Mouse (Mus musculus) CH12.LX (cell line): Measurements from ENCODE around the gene Tmem92. TPM values are rescaled to one million over a fixed set of nuclear protein-coding genes. Genes with fewer than 3 reads are reported as not detected.

Experiments
- DNase-seq: peaks from one replicate; pipeline ENCODE4 v3.0.0-alpha.2; 2013; ENCODE audit errors: extremely low read depth
- H3K27ac ChIP-seq: 2 replicates; pipeline ENCODE4 v1.5.1; 2012; ENCODE audit warnings: low read depth, mild to moderate bottlenecking, control low read depth, moderate library complexity; ENCODE audit not compliant: insufficient read depth
- H3K27me3 ChIP-seq: replicated peaks from 2 replicates; pipeline ENCODE3; 2012; ENCODE audit warnings: inconsistent platforms
- H3K36me3 ChIP-seq, 2 experiments: replicated peaks in 1 of 2; 2 replicates each; pipeline versions ENCODE3 to v1.6.1; 2012; ENCODE audit warnings: inconsistent platforms in 1 of 2, low read length in 1 of 2, mild to moderate bottlenecking in 1 of 2, mixed read lengths in 1 of 2, moderate library complexity in 1 of 2; ENCODE audit not compliant: control insufficient read depth in 1 of 2, insufficient read depth in 1 of 2
- H3K4me1 ChIP-seq, 2 experiments: 2 replicates each; pipeline ENCODE4 v1.6.1; 2012; ENCODE audit warnings: inconsistent platforms in 1 of 2, moderate library complexity in 1 of 2; ENCODE audit not compliant: insufficient read depth in 2 of 2, control insufficient read depth in 1 of 2
- H3K4me2 ChIP-seq: 2 replicates; pipeline ENCODE4 v1.6.1; 2012; ENCODE audit warnings: low read depth, mild to moderate bottlenecking, control low read depth; ENCODE audit not compliant: poor library complexity, insufficient read depth, severe bottlenecking
- H3K4me3 ChIP-seq, 3 experiments: fragments of 150-350 bp in 1 of 3; sonication (generic) in 1 of 3; replicated peaks in 1 of 3; 2 replicates each; pipeline versions ENCODE3 to v1.5.1; 2011 to 2012; ENCODE audit warnings: low read depth in 2 of 3, low read length in 2 of 3, mild to moderate bottlenecking in 2 of 3, moderate library complexity in 2 of 3, control low read depth in 1 of 3, improper control_type of control experiment in 1 of 3, inconsistent platforms in 1 of 3, mixed read lengths in 1 of 3; ENCODE audit not compliant: poor library complexity in 1 of 3
- H3K79me2 ChIP-seq: replicated peaks from 2 replicates; pipeline ENCODE4 v1.6.1; 2012; ENCODE audit warnings: mild to moderate bottlenecking, moderate library complexity; ENCODE audit not compliant: control insufficient read depth, poor library complexity, insufficient read depth, severe bottlenecking; ENCODE audit errors: extremely low read depth
- H3K9ac ChIP-seq: 2 replicates; pipeline ENCODE4 v1.6.1; 2012; ENCODE audit warnings: low read depth, mild to moderate bottlenecking, control low read depth, moderate library complexity; ENCODE audit not compliant: insufficient read depth
- H3K9me3 ChIP-seq: replicated peaks from 2 replicates; pipeline ENCODE3; 2012; ENCODE audit warnings: low read length, inconsistent platforms, mixed read lengths
- BHLHE40 ChIP-seq: IDR thresholded peaks from 2 replicates; pipeline ENCODE4 v1.6.1; 2011; ENCODE audit warnings: mild to moderate bottlenecking, low read depth, low read length, improper control_type of control experiment
- CHD1 ChIP-seq: IDR thresholded peaks from 2 replicates; pipeline ENCODE4 v1.6.1; 2012; ENCODE audit warnings: low read depth, low read length, improper control_type of control experiment, inconsistent platforms
- CHD2 ChIP-seq: IDR thresholded peaks from 2 replicates; pipeline ENCODE4 v1.6.1; 2011; ENCODE audit warnings: low read length, improper control_type of control experiment
- CTCF ChIP-seq, 2 experiments: IDR thresholded peaks in 1 of 2; conservative IDR thresholded peaks in 1 of 2; 2 replicates each; pipeline ENCODE4 v1.5.1; 2011 to 2012; ENCODE audit warnings: low read depth in 2 of 2, low read length in 2 of 2, improper control_type of control experiment in 1 of 2, inconsistent platforms in 1 of 2, mild to moderate bottlenecking in 1 of 2, moderate library complexity in 1 of 2
- E2F4 ChIP-seq: IDR thresholded peaks from 2 replicates; pipeline ENCODE4 v1.6.1; 2011; ENCODE audit warnings: low read depth, low read length, improper control_type of control experiment; ENCODE audit not compliant: insufficient replicate concordance
- EP300 ChIP-seq: IDR thresholded peaks from 2 replicates; pipeline ENCODE4 v1.6.1; 2011; ENCODE audit warnings: low read length, improper control_type of control experiment
- ETS1 ChIP-seq: conservative IDR thresholded peaks from 2 replicates; pipeline ENCODE4 v1.6.1; 2012; ENCODE audit warnings: low read depth, mild to moderate bottlenecking, inconsistent platforms, low read length, improper control_type of control experiment, moderate library complexity
- GABPA ChIP-seq: IDR thresholded peaks from 2 replicates; pipeline ENCODE4 v1.6.1; 2012; ENCODE audit warnings: low read depth, low read length, improper control_type of control experiment, inconsistent platforms; ENCODE audit not compliant: insufficient replicate concordance
- JUND ChIP-seq: conservative IDR thresholded peaks from 2 replicates; pipeline ENCODE4 v1.6.1; 2011; ENCODE audit warnings: low read depth, low read length, improper control_type of control experiment
- KAT2A ChIP-seq: IDR thresholded peaks from 2 replicates; pipeline ENCODE4 v1.6.1; 2012; ENCODE audit warnings: low read length, improper control_type of control experiment, inconsistent platforms; ENCODE audit not compliant: insufficient replicate concordance
- MAFK ChIP-seq: IDR thresholded peaks from 2 replicates; pipeline ENCODE4 v1.6.1; 2011; ENCODE audit warnings: low read length, improper control_type of control experiment; ENCODE audit not compliant: insufficient replicate concordance
- MAZ ChIP-seq: IDR thresholded peaks from 2 replicates; pipeline ENCODE4 v1.6.1; 2012; ENCODE audit warnings: low read depth, mild to moderate bottlenecking, inconsistent platforms, low read length, improper control_type of control experiment, moderate library complexity
- MXI1 ChIP-seq: IDR thresholded peaks from 2 replicates; pipeline ENCODE4 v1.6.1; 2011; ENCODE audit warnings: mild to moderate bottlenecking, low read depth, low read length, improper control_type of control experiment
- MYC ChIP-seq: IDR thresholded peaks from 2 replicates; pipeline ENCODE4 v1.6.1; 2011; ENCODE audit warnings: low read depth, mild to moderate bottlenecking, improper control_type of control experiment, low read length
- NELFE ChIP-seq: IDR thresholded peaks from 2 replicates; pipeline ENCODE4 v1.6.1; 2011; ENCODE audit warnings: low read depth, low read length, improper control_type of control experiment
- PAX5 ChIP-seq: IDR thresholded peaks from 2 replicates; pipeline ENCODE4 v1.6.1; 2012; ENCODE audit warnings: low read length, inconsistent platforms, mixed read lengths
- POLR2AphosphoS2 ChIP-seq: IDR thresholded peaks from 2 replicates; pipeline ENCODE4 v1.6.1; 2011; ENCODE audit warnings: low read depth, low read length, improper control_type of control experiment
- RAD21 ChIP-seq: IDR thresholded peaks from 2 replicates; pipeline ENCODE4 v1.6.1; 2011; ENCODE audit warnings: low read depth, mild to moderate bottlenecking, low read length, improper control_type of control experiment, moderate library complexity
- SMC3 ChIP-seq: IDR thresholded peaks from 2 replicates; pipeline ENCODE4 v1.6.1; 2011; ENCODE audit warnings: low read depth, low read length, improper control_type of control experiment
- TCF12 ChIP-seq: IDR thresholded peaks from 2 replicates; pipeline ENCODE4 v1.6.1; 2014; ENCODE audit warnings: low read depth, mild to moderate bottlenecking, inconsistent platforms, low read length, improper control_type of control experiment
- ZC3H11A ChIP-seq: IDR thresholded peaks from 2 replicates; pipeline ENCODE4 v1.6.1; 2012; ENCODE audit warnings: low read depth, mild to moderate bottlenecking, inconsistent platforms, low read length, improper control_type of control experiment
- ZKSCAN1 ChIP-seq: IDR thresholded peaks from 2 replicates; pipeline ENCODE4 v1.6.1; 2012; ENCODE audit warnings: low read depth, inconsistent platforms, low read length, improper control_type of control experiment, borderline replicate concordance
- ZMIZ1 ChIP-seq: IDR thresholded peaks from 2 replicates; pipeline ENCODE4 v1.6.1; 2012; ENCODE audit warnings: low read depth, mild to moderate bottlenecking, inconsistent platforms, low read length, improper control_type of control experiment
- dilution Hi-C: fragments of 300-500 bp; cut with MboI; formaldehyde crosslinking; loops from 2 replicates; pipeline ENCODE4 v1.14.3; 2020; ENCODE audit warnings: low sequenced_read_pairs; ENCODE audit not compliant: extremely low pct_unique_long_range_greater_than_20kb, extremely low pct_ligation_motif_present
- in situ Hi-C: fragments of 300-500 bp; cut with MboI; formaldehyde crosslinking; loops from 3 replicates; pipeline ENCODE4 v1.14.3; 2019; ENCODE audit warnings: low sequenced_read_pairs, low pct_ligation_motif_present, low pct_unique_long_range_greater_than_20kb, mixed read lengths
- polyA plus RNA-seq: library from polyadenylated mRNA; unstranded; fragments of >175 nt; gene quantifications from 2 replicates; pipeline ENCODE4 v1.2.1, GENCODE M21; 2012; ENCODE audit warnings: low read depth; ENCODE audit not compliant: insufficient read length
- total RNA-seq, 2 experiments: library from RNA; depleted of rRNA; stranded (reverse); fragments of 300-350 nt in 1 of 2; fragments of >200 nt in 1 of 2; gene quantifications; 2 replicates each; pipeline ENCODE4 v1.2.3; 2012 to 2014

Tmem92 gene
- total RNA-seq (2012; rRNA removed), result 0.17 TPM in 1 of 2 replicates, not detected in the other
- total RNA-seq (2014; rRNA removed), result not detected in 2 replicates
- not detected in 2 replicates for polyA plus RNA-seq

GRCm38 (mm10) chr11:94782603-94783002 is at the start of gene Tmem92:
Tmem92 (minus strand) TSS chr11:94782703.
- dilution Hi-C loops, result no loop called here
- Histone ChIP-seq H3K4me3 (no peak within 1 kb of the TSS), H3K27me3 (peaks cover 69% of the 10 kb centered on the region), H3K4me2 (no peak within 1 kb of the TSS), H3K4me1 (no peaks in the 10 kb centered on the region), H3K36me3 (no peaks in the 10 kb centered on the region), H3K9ac (no peak within 1 kb of the TSS), H3K9me3 (no peaks in the 10 kb centered on the region), H3K27ac (no peak within 1 kb of the TSS), H3K79me2 (no peaks in the 10 kb centered on the region)
- in situ Hi-C loops, result no loop called here
- DNase-seq, result no peak
- no peak for TF ChIP-seq BHLHE40
- TF ChIP-seq RAD21, result no peak
- no peak for TF ChIP-seq MXI1
- no peak for TF ChIP-seq ZMIZ1
- TF ChIP-seq POLR2AphosphoS2, result no peak
- TF ChIP-seq E2F4, result no peak
- no peak for TF ChIP-seq SMC3
- no peak for TF ChIP-seq JUND
- TF ChIP-seq ZC3H11A, result no peak
- TF ChIP-seq CHD1, result no peak
- no peak for TF ChIP-seq MYC
- no peak for TF ChIP-seq KAT2A
- no peak for TF ChIP-seq NELFE
- TF ChIP-seq CHD2, result no peak
- no peak for TF ChIP-seq MAZ
- no peak for TF ChIP-seq GABPA
- TF ChIP-seq CTCF (conservative IDR thresholded peaks at IDR 0.05 in 1 of 2, IDR thresholded peaks at IDR 0.05 in 1 of 2; ENCODE audit: low read depth in 2 of 2, low read length in 2 of 2), result no peak
- no peak for TF ChIP-seq EP300
- no peak for TF ChIP-seq PAX5
- no peak for TF ChIP-seq ETS1

GRCm38 (mm10) chr11:94828966-94829365 is 46.5 kb upstream of the Tmem92 start:
- H3K27ac ChIP-seq, result no peak overlapping the region
- no peak for DNase-seq
- no peak overlapping the region for H3K4me3 ChIP-seq
- H3K27me3 ChIP-seq, result peaks cover 77% of the 10 kb centered on the region
- no peak overlapping the region for H3K4me2 ChIP-seq
- peaks cover under 1% of the 10 kb centered on the region for H3K9me3 ChIP-seq
- H3K36me3 ChIP-seq, result no peaks in the 10 kb centered on the region
- dilution Hi-C loops (no loop called here), in situ Hi-C loops (no loop called here)
- H3K79me2 ChIP-seq, result no peaks in the 10 kb centered on the region
- H3K4me1 ChIP-seq, result no peaks in the 10 kb centered on the region
- no peak overlapping the region for H3K9ac ChIP-seq
- no peak for TF ChIP-seq MAZ
- no peak for TF ChIP-seq ZC3H11A
- no peak for TF ChIP-seq ZKSCAN1
- no peak for TF ChIP-seq TCF12
- TF ChIP-seq SMC3, result no peak
- no peak for TF ChIP-seq MAFK
